Mouse (Mus musculus) stomach, postnatal 0 days (tissue): ENCODE results near the gene Siva1. TPM values are rescaled to one million over a fixed set of nuclear protein-coding genes. Genes with fewer than 3 reads are reported as not detected.

Experiments used
- ATAC-seq: fragments of 200-750 bp; cut with Nextera tagmentation; 2 replicates; pipeline ENCODE4 v1.8.0; 2017; ENCODE audit not compliant: low FRiP score, low TSS enrichment
- DNase-seq: peaks from one replicate; pipeline ENCODE4 v3.0.0-alpha.2; 2016; ENCODE audit warnings: low spot score
- H3K27ac ChIP-seq: fragments of 300-500 bp; sonication (generic); replicated peaks from 2 replicates; pipeline ENCODE4 v1.5.1; 2014; ENCODE audit warnings: mild to moderate bottlenecking, control low read depth
- H3K27me3 ChIP-seq: fragments of 300-500 bp; sonication (generic); 2 replicates; pipeline ENCODE4 v1.6.1; 2014; ENCODE audit warnings: low read length; ENCODE audit not compliant: control insufficient read depth, insufficient read depth
- H3K36me3 ChIP-seq: fragments of 300-500 bp; sonication (generic); 2 replicates; pipeline ENCODE4 v1.6.1; 2014; ENCODE audit warnings: low read length, mixed read lengths; ENCODE audit not compliant: control insufficient read depth, insufficient read depth
- H3K4me1 ChIP-seq: fragments of 300-500 bp; sonication (generic); replicated peaks from 2 replicates; pipeline ENCODE4 v1.6.1; 2014; ENCODE audit warnings: antibody characterized with exemption; ENCODE audit not compliant: control insufficient read depth, insufficient read depth
- H3K4me2 ChIP-seq: fragments of 300-500 bp; sonication (generic); replicated peaks from 2 replicates; pipeline ENCODE4 v1.6.1; 2014; ENCODE audit warnings: low read depth, mild to moderate bottlenecking, control low read depth, moderate library complexity
- H3K4me3 ChIP-seq: fragments of 300-500 bp; sonication (generic); 2 replicates; pipeline ENCODE4 v1.5.1; 2014; ENCODE audit warnings: low read depth, low read length, control low read depth
- H3K9ac ChIP-seq: fragments of 300-500 bp; sonication (generic); 2 replicates; pipeline ENCODE4 v1.6.1; 2014; ENCODE audit warnings: mild to moderate bottlenecking, low read length, control low read depth, mixed read lengths
- H3K9me3 ChIP-seq: fragments of 300-500 bp; sonication (generic); 2 replicates; pipeline ENCODE4 v1.6.1; 2016; ENCODE audit warnings: low read length; ENCODE audit not compliant: control insufficient read depth
- CTCF ChIP-seq: IDR thresholded peaks from 2 replicates; pipeline ENCODE4 v1.5.1; 2016; ENCODE audit warnings: antibody characterized with exemption, low read depth, mild to moderate bottlenecking, moderate library complexity
- EP300 ChIP-seq: optimal IDR thresholded peaks from 2 replicates; pipeline ENCODE3; 2016; ENCODE audit warnings: antibody characterized with exemption
- WGBS: fragments of 180-500 bp; shearing (Covaris S2); extraction: QIAGEN DNeasy Blood & Tissue Kit; methylation state at CpG from one replicate; pipeline ENCODE4 v1.1.7; 2014; 5-methylcytosine and 5-hydroxymethylcytosine counted together
- polyA plus RNA-seq: library from polyadenylated mRNA; unstranded; fragments of >200 nt; fragmentation: Nextera tagmentation; extraction: Ambion mirVana; gene quantifications from 2 replicates; pipeline ENCODE4 v1.2.1, GENCODE M21; 2015

The Siva1 gene
- polyA plus RNA-seq, 1 experiment from 2014 or later, result 97.1 TPM

GRCm38 (mm10) chr12:112664124-112664523 is 19.6 kb downstream of the Siva1 start:
- TF ChIP-seq CTCF, result peak; percentile 9; the same call in 1 of the 2 replicates
- no peak for TF ChIP-seq EP300
- 27% methylated on average over 2 of the region's 2 CpGs for WGBS
- no peak overlapping the region for H3K4me3 ChIP-seq
- H3K27me3 ChIP-seq, result no peaks in the 10 kb centered on the region
- ATAC-seq, result no peak
- no peak overlapping the region for H3K9ac ChIP-seq
- peaks cover 23% of the 10 kb centered on the region for H3K36me3 ChIP-seq
- no peak overlapping the region for H3K27ac ChIP-seq
- peaks cover 22% of the 10 kb centered on the region for H3K4me1 ChIP-seq
- no peaks in the 10 kb centered on the region for H3K9me3 ChIP-seq
- no peak for DNase-seq
- no peak overlapping the region for H3K4me2 ChIP-seq

- Histone ChIP-seq H3K27me3 (no peaks in the 10 kb centered on the region), H3K36me3 (peaks cover 18% of the 10 kb centered on the region), H3K27ac (peak overlapping the region; percentile 58; the same call in 1 of the 2 replicates), H3K4me3 (no peak overlapping the region), H3K4me2 (no peak overlapping the region), H3K9ac (peak overlapping the region; percentile 38; the same call in 1 of the 2 replicates), H3K4me1 (peaks cover 22% of the 10 kb centered on the region), H3K9me3 (no peaks in the 10 kb centered on the region)
- DNase-seq, result no peak
- ATAC-seq, result no peak
- WGBS, result 26% methylated on average over 5 of the region's 5 CpGs
- TF ChIP-seq CTCF (no peak), EP300 (no peak)
These were observed 20.2 kb downstream of the Siva1 start for GRCm38 (mm10) chr12:112664656-112665055.

GRCm38 (mm10) chr12:112665445-112665844 is 21.0 kb downstream of the Siva1 start:
- Histone ChIP-seq H3K36me3 (peaks cover 19% of the 10 kb centered on the region), H3K27me3 (no peaks in the 10 kb centered on the region), H3K4me2 (0 out of 2 replicates have a peak overlapping the region, but pooled peaks have one; percentile 3), H3K9ac (0 out of 2 replicates have a peak overlapping the region, but pooled peaks have one; percentile 38), H3K4me3 (no peak overlapping the region), H3K27ac (peak overlapping the region; percentile 58), H3K4me1 (peaks cover 22% of the 10 kb centered on the region), H3K9me3 (no peaks in the 10 kb centered on the region)
- DNase-seq (peak; percentile 81), ATAC-seq (no peak)
- WGBS, result 21% methylated on average over 18 of the region's 18 CpGs
- TF ChIP-seq CTCF (no peak), EP300 (no peak)

- no peak for TF ChIP-seq CTCF
- no peak for TF ChIP-seq EP300
- WGBS, result 79% methylated on average over 9 of the region's 9 CpGs
- Histone ChIP-seq H3K9me3 (no peaks in the 10 kb centered on the region), H3K27me3 (no peaks in the 10 kb centered on the region), H3K36me3 (peaks cover 22% of the 10 kb centered on the region), H3K9ac (0 out of 2 replicates have a peak overlapping the region, but pooled peaks have one; percentile 38), H3K4me2 (no peak overlapping the region), H3K27ac (peak overlapping the region; percentile 58), H3K4me3 (no peak overlapping the region), H3K4me1 (peaks cover 22% of the 10 kb centered on the region)
- DNase-seq, result no peak
- no peak for ATAC-seq
These were observed 21.5 kb downstream of the Siva1 start for GRCm38 (mm10) chr12:112665881-112666544.

- Histone ChIP-seq H3K27ac (peak overlapping the region; percentile 61; the same call in 1 of the 2 replicates), H3K27me3 (no peaks in the 10 kb centered on the region), H3K4me2 (no peak overlapping the region; the same call in 1 of the 2 replicates), H3K9me3 (no peaks in the 10 kb centered on the region), H3K4me3 (no peak overlapping the region), H3K4me1 (peaks cover 28% of the 10 kb centered on the region), H3K36me3 (peaks cover 22% of the 10 kb centered on the region), H3K9ac (peak overlapping the region; percentile 14; the same call in 1 of the 2 replicates)
- 59% methylated on average over 10 of the region's 10 CpGs for WGBS
- DNase-seq, result no peak
- TF ChIP-seq CTCF, result no peak
- no peak for ATAC-seq
These were observed 23.3 kb downstream of the Siva1 start for GRCm38 (mm10) chr12:112667619-112668297.
